Mouse (Mus musculus): ENCODE measurements around the gene Mast4.

Gene Mast4

DNA sequence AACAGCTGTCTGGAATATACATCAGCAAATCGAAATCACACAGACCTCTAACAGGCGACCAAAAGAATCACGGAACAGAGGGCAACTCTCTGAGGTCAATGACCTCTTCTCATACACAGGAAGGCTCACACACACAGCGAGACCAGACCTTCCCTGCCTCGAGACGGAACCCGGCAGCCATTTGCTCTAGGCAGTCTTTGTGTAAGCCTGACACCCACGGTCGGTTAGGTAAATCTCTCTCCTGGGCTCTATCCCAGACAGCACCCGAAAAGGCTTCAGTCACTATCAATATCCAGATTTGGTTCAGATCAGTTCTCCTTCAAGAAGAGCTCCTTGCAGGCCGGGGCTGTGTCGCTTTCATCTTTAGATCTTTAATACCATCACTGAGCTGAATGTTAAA lies 421.4 kb downstream of the Mast4 start:
- DNase-seq, result no peak

GRCm38 (mm10) chr13:102909654-102910418 lies 424.5 kb downstream of the Mast4 start:
- no peak for DNase-seq

GRCm38 (mm10) chr13:102906661-102907009 lies 427.7 kb downstream of the Mast4 start:
- no peak for DNase-seq

- peak; percentile 61 for DNase-seq
Measured at GRCm38 (mm10) chr13:102906004-102906660, 428.2 kb downstream of the Mast4 start.

GRCm38 (mm10) chr13:102905361-102905950 lies 428.8 kb downstream of the Mast4 start:
- DNase-seq, result no peak

GRCm38 (mm10) chr13:102903689-102904088 lies 430.6 kb downstream of the Mast4 start:
- no peak for DNase-seq

- DNase-seq, result no peak
Measured at GRCm38 (mm10) chr13:102902123-102902522, 432.2 kb downstream of the Mast4 start.

DNA sequence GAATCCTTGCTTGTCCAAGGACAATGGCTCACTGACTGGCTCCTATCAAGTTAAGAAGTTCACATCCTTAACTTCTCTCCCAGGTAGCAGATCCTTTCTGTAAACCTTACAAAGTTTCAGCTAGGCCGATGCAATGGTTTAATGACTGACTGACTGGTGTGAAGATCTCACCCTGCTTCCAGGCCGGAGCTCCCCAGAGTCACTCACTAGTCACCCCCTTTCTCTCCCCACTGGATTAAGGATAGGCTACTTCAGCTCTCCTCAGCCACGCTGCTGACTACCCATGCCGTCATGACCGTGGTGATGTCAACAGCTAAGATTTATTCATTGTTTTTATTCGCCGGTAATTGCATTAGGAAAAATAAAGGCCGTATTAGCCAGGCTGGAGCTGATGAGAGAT lies 433.8 kb downstream of the Mast4 start:
- no peak for DNase-seq

GRCm38 (mm10) chr13:102900083-102900420 lies 434.2 kb downstream of the Mast4 start:
- no peak for DNase-seq

- DNase-seq, result no peak
Measured at GRCm38 (mm10) chr13:102899253-102900082, 434.8 kb downstream of the Mast4 start.

- no peak for DNase-seq
Measured at GRCm38 (mm10) chr13:102898374-102899131, 435.7 kb downstream of the Mast4 start.

DNA sequence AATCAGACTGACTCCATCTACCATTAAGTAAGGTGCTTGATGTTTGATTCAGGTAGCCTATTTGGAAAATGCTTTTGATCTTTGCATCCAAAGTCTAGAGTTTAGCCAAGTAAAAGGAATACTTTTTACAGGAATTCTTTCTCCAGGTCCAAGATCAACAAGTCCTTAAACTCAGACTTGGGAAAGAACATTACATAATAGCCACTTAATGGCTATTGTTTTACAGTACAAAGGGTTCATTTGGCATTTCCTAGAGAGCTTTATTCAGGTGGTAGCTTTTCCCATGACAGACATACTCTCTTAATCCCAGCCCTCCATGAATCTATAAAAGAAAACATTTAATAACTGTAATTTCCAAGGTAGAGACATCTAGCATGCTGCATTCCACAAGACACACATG lies 438.0 kb downstream of the Mast4 start:
- no peak for DNase-seq

- DNase-seq, result no peak
Measured at GRCm38 (mm10) chr13:102895894-102896293, 438.4 kb downstream of the Mast4 start.

DNA sequence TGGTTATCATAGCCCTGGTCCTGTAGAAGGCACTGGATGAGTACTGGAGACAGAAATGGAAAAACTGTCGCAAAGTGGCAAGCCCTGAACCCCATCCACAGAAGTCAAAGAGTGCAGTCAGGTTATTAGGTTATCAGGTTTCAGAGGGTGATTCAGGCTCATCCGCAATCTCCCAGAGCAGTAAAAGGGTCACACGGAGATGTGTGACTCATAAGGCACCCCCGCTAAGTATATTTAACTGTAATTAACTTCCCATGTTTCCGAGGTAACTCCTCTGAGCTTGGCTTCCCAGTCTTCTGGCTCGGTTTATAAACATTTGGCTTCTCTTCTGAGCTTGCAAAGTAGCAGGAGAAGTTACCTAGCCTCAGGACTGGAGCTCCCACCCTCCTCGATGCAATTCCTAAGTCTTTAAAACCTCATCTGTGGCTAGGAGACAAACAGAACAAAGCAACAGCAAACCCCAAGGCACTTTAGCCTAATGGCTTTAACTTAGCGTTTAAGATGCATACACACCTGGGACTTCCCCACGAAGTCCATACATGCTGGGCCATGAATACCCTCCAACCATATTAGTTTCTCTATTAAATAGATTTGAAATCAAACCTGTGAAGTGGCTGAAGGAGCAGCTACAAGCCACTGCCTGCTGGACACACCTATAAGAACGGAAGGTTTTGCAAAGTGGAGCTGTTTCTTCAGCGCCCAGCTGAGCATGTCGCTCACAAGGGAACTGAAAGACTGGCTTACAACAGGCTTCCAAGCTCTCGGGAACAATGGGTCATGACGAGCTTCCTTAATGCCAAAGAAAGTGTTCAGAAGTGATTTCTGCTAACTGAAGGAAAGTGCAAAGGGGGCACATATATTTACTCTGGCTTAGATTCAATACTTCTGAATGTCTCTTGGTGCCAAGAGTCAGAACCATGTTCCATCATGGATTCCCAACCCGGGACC lies 439.7 kb downstream of the Mast4 start:
- DNase-seq, result no peak

GRCm38 (mm10) chr13:102892783-102893182 lies 441.5 kb downstream of the Mast4 start:
- no peak for DNase-seq

DNA sequence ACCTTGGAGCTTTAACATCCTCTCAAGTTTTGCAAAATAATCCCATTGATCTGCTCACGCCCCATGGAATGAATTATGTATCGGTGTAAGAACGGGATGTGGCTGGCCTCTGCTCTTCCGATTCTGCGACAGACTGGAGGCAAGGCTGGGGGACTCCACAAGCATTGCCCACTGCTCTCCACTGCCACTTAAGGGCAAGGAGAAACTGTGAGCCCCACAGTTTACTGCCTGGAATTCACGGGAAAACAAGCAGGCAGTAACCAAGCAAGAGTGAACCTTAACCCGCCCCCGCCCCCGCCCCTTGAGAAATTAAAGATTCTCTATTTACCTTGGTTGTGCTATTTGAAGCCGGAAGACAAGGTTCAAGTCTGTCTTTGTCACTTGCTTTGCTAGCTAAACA lies 444.3 kb downstream of the Mast4 start:
- DNase-seq, result no peak

DNA sequence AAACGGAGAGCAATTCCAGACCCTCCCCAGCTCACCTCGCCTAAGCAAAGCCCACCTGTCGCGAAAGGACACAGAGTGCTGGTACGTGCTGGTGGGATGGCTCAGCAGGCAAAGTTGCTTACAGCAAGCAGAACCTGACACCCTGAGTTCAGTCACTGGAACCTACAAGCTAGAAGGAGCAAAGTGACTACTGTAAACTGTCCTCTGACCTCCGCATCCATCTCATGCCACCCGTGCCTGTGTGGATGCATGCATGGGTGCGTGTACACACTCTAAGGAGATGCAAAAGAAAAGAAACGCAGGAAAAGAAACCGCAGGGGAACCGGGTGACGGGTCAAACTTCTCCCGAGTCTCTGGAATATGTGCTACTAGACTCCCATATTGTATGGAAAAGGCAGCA lies 444.8 kb downstream of the Mast4 start:
- DNase-seq, result no peak

DNA sequence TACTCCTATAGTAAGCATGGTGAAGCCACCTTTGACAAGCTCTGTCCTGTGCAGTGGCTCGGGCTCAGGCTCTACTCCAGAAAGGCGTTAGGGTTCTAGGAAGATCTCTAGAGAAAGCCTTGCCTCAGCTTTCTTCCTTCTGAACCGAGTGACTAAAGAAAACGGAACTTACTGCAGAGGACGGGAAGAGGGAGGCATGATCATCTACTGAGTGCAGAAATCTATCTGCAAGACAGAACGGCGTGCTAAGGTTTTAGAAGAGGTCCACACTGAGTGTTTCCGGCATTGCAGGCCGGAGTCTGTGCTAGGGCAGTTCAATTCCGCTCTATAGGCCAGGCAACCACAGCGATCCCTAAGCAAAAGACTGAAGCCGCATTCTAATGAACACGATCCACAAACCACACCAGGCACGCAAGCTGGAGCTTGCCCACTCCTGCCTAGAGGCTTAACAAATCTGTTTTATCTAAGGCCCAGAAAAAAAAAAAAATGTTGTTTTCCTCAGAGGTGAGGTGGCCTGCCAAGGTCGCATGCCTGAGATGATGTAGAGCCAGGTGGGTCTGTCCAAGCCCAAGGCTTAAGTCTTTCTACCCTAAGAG lies 445.3 kb downstream of the Mast4 start:
- DNase-seq, result no peak

DNA sequence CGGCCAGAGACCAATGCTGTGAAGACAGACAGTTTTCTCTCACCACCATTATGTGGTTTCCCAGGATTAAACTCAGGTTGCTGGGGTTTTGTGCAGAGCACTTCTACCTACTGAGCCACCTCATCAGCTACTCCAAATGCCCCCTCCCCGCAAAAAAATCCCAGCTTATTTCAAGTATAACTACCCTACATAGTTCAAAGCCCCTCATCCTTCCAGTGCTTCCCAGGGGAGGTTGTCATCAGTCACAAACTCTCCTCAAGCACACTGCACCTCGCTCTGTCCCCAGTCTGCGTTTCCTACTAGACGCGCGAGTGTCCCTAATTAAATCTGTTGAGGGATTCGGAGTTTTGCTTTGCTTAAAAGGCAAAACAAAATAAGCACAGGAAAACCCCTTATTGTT lies 446.1 kb downstream of the Mast4 start:
- DNase-seq, result no peak

- no peak for DNase-seq
Measured at GRCm38 (mm10) chr13:102887534-102887933, 446.8 kb downstream of the Mast4 start.

DNA sequence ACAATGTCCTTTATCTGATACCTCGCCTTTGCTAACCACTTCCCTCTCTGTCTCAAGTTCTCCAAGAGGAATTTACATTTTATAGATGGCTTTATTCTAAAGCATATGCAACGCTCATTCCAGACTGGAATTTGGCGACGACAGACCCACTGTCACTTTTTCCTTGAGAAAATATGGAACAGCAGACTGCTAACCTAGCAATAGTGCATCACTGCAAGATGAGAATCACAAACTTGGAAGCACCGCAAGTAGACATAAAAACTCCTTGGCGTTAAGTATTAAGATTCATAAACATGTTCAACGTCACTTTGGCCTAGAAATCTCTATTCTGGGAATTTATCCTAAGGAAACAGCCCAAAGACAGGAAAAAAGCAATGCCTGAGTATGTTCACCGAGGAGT lies 447.5 kb downstream of the Mast4 start:
- no peak for DNase-seq

Data from right cerebral cortex, postnatal 14 days (tissue).